Mouse (Mus musculus): Measurements from ENCODE around the gene Rcan2. TPM values are rescaled to one million over a fixed set of nuclear protein-coding genes. Genes with fewer than 3 reads are reported as not detected.

The Rcan2 gene
- total and polyA plus RNA-seq, 2 experiments from 2014 or later, result 94.3 to 167 TPM

GRCm38 (mm10) chr17:44077843-44078160, 276.7 kb downstream of the Rcan2 start:
- no peak overlapping the region for H3K27ac ChIP-seq (ENCODE audit: low read depth)
- H3K4me2 ChIP-seq (ENCODE audit: low read depth, low read length), result no peak overlapping the region
- no peaks in the 10 kb centered on the region for H3K9me3 ChIP-seq (replicated peaks; ENCODE audit: control insufficient read depth, low read length)
- 63% methylated on average over 2 of the region's 2 CpGs for whole genome bisulfite sequencing
- no peaks in the 10 kb centered on the region for H3K27me3 ChIP-seq (ENCODE audit: control insufficient read depth, insufficient read depth, low read length)
- 0 out of 2 replicates have a peak, but pooled peaks cover 3% of the 10 kb centered on the region for H3K36me3 ChIP-seq (replicated peaks; ENCODE audit: control insufficient read depth, insufficient read depth, low read length)
- H3K4me3 ChIP-seq (ENCODE audit: low read depth, low read length), result no peak overlapping the region
- no peaks in the 10 kb centered on the region; the same call in 1 of the 2 replicates for H3K4me1 ChIP-seq (ENCODE audit: control insufficient read depth, insufficient read depth)
- no peak for ATAC-seq (ENCODE audit: insufficient read depth, low read depth)
- DNase-seq (ENCODE audit: low spot score), result no peak
- H3K9ac ChIP-seq (replicated peaks; ENCODE audit: low read depth, low read length), result no peak overlapping the region
- TF ChIP-seq CTCF (IDR thresholded peaks at IDR 0.05; ENCODE audit: low read depth) (no peak), EP300 (IDR thresholded peaks at IDR 0.05; ENCODE audit: low read depth) (no peak)

- H3K27ac ChIP-seq (ENCODE audit: low read depth), result no peak within 1 kb of the TSS
- 0 out of 2 replicates have a peak, but pooled peaks cover 3% of the 10 kb centered on the region for H3K36me3 ChIP-seq (replicated peaks; ENCODE audit: control insufficient read depth, insufficient read depth, low read length)
- no peaks in the 10 kb centered on the region for H3K9me3 ChIP-seq (replicated peaks; ENCODE audit: control insufficient read depth, low read length)
- ATAC-seq (ENCODE audit: insufficient read depth, low read depth), result peak; percentile 93
- WGBS, result 1% methylated on average over 31 of the region's 31 CpGs
- H3K4me1 ChIP-seq (ENCODE audit: control insufficient read depth, insufficient read depth), result no peaks in the 10 kb centered on the region; the same call in 1 of the 2 replicates
- peak within 1 kb of the TSS; percentile 73 for H3K4me3 ChIP-seq (ENCODE audit: low read depth, low read length)
- peak within 1 kb of the TSS; percentile 99 for H3K4me2 ChIP-seq (ENCODE audit: low read depth, low read length)
- peak; percentile 84 for DNase-seq (ENCODE audit: low spot score)
- peak within 1 kb of the TSS; percentile 74 for H3K9ac ChIP-seq (replicated peaks; ENCODE audit: low read depth, low read length)
- no peaks in the 10 kb centered on the region for H3K27me3 ChIP-seq (ENCODE audit: control insufficient read depth, insufficient read depth, low read length)
- TF ChIP-seq CTCF (IDR thresholded peaks at IDR 0.05; ENCODE audit: low read depth), result no peak
- TF ChIP-seq EP300 (IDR thresholded peaks at IDR 0.05; ENCODE audit: low read depth), result no peak
Measured at GRCm38 (mm10) chr17:44078631-44079350, 277.6 kb downstream of the Rcan2 start, which contains the start of gene Enpp5. TSS of gene Enpp5 (plus strand) at chr17:44078813.

DNA sequence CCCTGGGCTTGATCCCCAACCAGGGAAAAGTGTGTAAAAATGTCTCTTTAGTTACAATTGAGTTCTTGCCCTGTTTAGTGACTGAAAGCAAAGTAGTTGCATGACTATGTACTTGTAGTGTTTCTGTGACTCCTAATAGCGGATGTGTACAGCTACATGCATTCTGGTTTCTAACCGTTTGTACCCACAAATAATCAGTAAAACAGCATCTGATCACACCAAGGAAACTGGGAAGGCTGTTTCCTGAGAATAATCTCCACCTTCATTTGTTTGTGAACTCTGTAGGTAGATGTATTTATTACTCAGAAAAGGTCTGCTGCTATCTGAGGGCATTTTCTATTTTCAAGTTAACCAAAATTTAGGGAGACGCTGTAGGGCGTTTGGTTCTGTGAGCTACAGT, 282.0 kb downstream of the Rcan2 start:
- Histone ChIP-seq H3K36me3 (replicated peaks; ENCODE audit: control insufficient read depth, insufficient read depth, low read length) (0 out of 2 replicates have a peak, but pooled peaks cover 3% of the 10 kb centered on the region), H3K4me3 (ENCODE audit: low read depth, low read length) (no peak overlapping the region), H3K4me2 (ENCODE audit: low read depth, low read length) (no peak overlapping the region), H3K9ac (replicated peaks; ENCODE audit: low read depth, low read length) (no peak overlapping the region), H3K27me3 (ENCODE audit: control insufficient read depth, insufficient read depth, low read length) (no peaks in the 10 kb centered on the region), H3K4me1 (ENCODE audit: control insufficient read depth, insufficient read depth) (no peaks in the 10 kb centered on the region; the same call in 1 of the 2 replicates), H3K9me3 (replicated peaks; ENCODE audit: control insufficient read depth, low read length) (no peaks in the 10 kb centered on the region), H3K27ac (ENCODE audit: low read depth) (no peak overlapping the region)
- no peak for TF ChIP-seq EP300 (IDR thresholded peaks at IDR 0.05; ENCODE audit: low read depth)
- no peak for TF ChIP-seq CTCF (IDR thresholded peaks at IDR 0.05; ENCODE audit: low read depth)
- ATAC-seq (ENCODE audit: insufficient read depth, low read depth), result no peak
- 82% methylated on average over 4 of the region's 4 CpGs for WGBS
- DNase-seq (ENCODE audit: low spot score), result no peak

GRCm38 (mm10) chr17:44088226-44088625, 287.1 kb downstream of the Rcan2 start:
- Histone ChIP-seq H3K9me3 (replicated peaks; ENCODE audit: control insufficient read depth, low read length) (no peaks in the 10 kb centered on the region), H3K36me3 (replicated peaks; ENCODE audit: control insufficient read depth, insufficient read depth, low read length) (no peaks in the 10 kb centered on the region), H3K4me2 (ENCODE audit: low read depth, low read length) (no peak overlapping the region), H3K9ac (replicated peaks; ENCODE audit: low read depth, low read length) (no peak overlapping the region), H3K27ac (ENCODE audit: low read depth) (no peak overlapping the region), H3K4me1 (ENCODE audit: control insufficient read depth, insufficient read depth) (no peaks in the 10 kb centered on the region), H3K27me3 (ENCODE audit: control insufficient read depth, insufficient read depth, low read length) (no peaks in the 10 kb centered on the region), H3K4me3 (ENCODE audit: low read depth, low read length) (no peak overlapping the region)
- ATAC-seq (ENCODE audit: insufficient read depth, low read depth), result no peak
- 83% methylated on average over 3 of the region's 3 CpGs for WGBS
- no peak for DNase-seq (ENCODE audit: low spot score)
- TF ChIP-seq EP300 (IDR thresholded peaks at IDR 0.05; ENCODE audit: low read depth), result no peak
- TF ChIP-seq CTCF (IDR thresholded peaks at IDR 0.05; ENCODE audit: low read depth), result no peak

Other genes with a start within 250 kb of the Rcan2 start
- gene Pla2g7, start 233.3 kb upstream of the Rcan2 start, total RNA-seq (2014; rRNA removed; ENCODE audit: low replicate concordance), result 2.6 and 22.7 TPM in 2 replicates
- 11.1 and 12.3 TPM in 2 replicates for gene Pla2g7, start 233.3 kb upstream of the Rcan2 start, polyA plus RNA-seq (2015; fragmentation: Nextera tagmentation; extraction: Ambion mirVana)
- not detected in 2 replicates for gene Tdrd6, start 171.1 kb upstream of the Rcan2 start, total RNA-seq (2014; rRNA removed; ENCODE audit: low replicate concordance)
- 0.11 TPM in 1 of 2 replicates, not detected in the other for gene Tdrd6, start 171.1 kb upstream of the Rcan2 start, polyA plus RNA-seq (2015; fragmentation: Nextera tagmentation; extraction: Ambion mirVana)
- 2.4 and 7.9 TPM in 2 replicates for gene Slc25a27, start 134.1 kb upstream of the Rcan2 start, total RNA-seq (2014; rRNA removed; ENCODE audit: low replicate concordance)
- gene Slc25a27, start 134.1 kb upstream of the Rcan2 start, polyA plus RNA-seq (2015; fragmentation: Nextera tagmentation; extraction: Ambion mirVana), result 7.8 and 10.9 TPM in 2 replicates
- gene Cyp39a1, start 133.9 kb upstream of the Rcan2 start, total RNA-seq (2014; rRNA removed; ENCODE audit: low replicate concordance), result 7.0 and 8.3 TPM in 2 replicates
- gene Cyp39a1, start 133.9 kb upstream of the Rcan2 start, polyA plus RNA-seq (2015; fragmentation: Nextera tagmentation; extraction: Ambion mirVana), result 39.5 and 43.7 TPM in 2 replicates